Mouse (Mus musculus): ENCODE measurements at regions not wholly inside any gene's neighbourhood (a gene's known extent, or its start where the extent isn't known, plus 50 kb on each side); places are given as distances from the start of the nearest gene placed in this dataset.

DNA sequence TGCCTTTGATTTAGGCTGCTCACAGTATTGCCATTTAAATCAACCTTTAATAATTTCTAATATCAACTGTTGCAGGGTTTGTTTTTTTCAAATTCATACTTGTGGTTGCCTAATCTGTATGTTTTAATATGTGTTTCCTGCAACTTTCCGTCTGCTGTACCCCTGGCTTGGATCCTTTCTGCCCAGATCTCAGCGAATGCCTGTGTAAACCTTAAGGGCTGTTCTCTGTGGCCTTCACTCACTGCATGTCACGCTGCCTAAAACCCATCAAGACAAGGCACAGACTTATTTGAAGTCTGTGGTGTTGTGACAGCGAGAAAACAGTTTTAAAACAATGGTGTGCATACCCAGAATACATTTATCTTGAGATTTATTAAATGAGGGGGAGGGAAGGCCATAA, 346.8 kb upstream of the G2e3 start:
- TF ChIP-seq CTCF (IDR thresholded peaks at IDR 0.05; ENCODE audit: borderline replicate concordance, extremely low read depth, insufficient read depth, insufficient read length) = no peak
- no peak for TF ChIP-seq POLR2A (IDR thresholded peaks at IDR 0.05; ENCODE audit: borderline replicate concordance, extremely low read depth, insufficient read depth, insufficient read length, poor library complexity, severe bottlenecking)

Data from brain, embryonic 14.5 days (tissue).